ENCODE assay signal across 21 mouse cellular contexts in genomic region chr17:70790801-70791200, GRCm38 (mm10).
"Had no signal": no experiment of that assay in that cellular context is flagged by ENCODE, and none has a peak within 500 bp of the region (broad histone marks: within the 10 kb centered on the region; RNA-seq: fewer than 3 reads in every experiment).

No protein-coding gene starts in this region.

- H3K9ac ChIP-seq: embryonic facial prominence, embryonic 12.5 days; embryonic facial prominence, embryonic 13.5 days; embryonic facial prominence, embryonic 15.5 days; forebrain, embryonic 12.5 days; forebrain, embryonic 13.5 days; forebrain, postnatal 0 days had no signal

- H3K4me2 ChIP-seq: embryonic facial prominence, embryonic 12.5 days; embryonic facial prominence, embryonic 13.5 days; embryonic facial prominence, embryonic 15.5 days; forebrain, embryonic 12.5 days; forebrain, embryonic 13.5 days; heart, embryonic 11.5 days had no signal

- H3K36me3 ChIP-seq: embryonic facial prominence, embryonic 10.5 days; embryonic facial prominence, embryonic 12.5 days; embryonic facial prominence, embryonic 13.5 days; embryonic facial prominence, embryonic 15.5 days; forebrain, embryonic 10.5 days; forebrain, embryonic 12.5 days; heart, embryonic 10.5 days had no signal

- DNase-seq: cerebellum, postnatal 10 days; embryo, embryonic 11 days; forebrain, postnatal 0 days; gastrocnemius, adult 2 months; gastrocnemius, postnatal 10 days; gastrocnemius, postnatal 14 days; gastrocnemius, postnatal 25 days; gastrocnemius, postnatal 36 days; heart, adult 18-20 months; heart, adult 2 months had no signal

- H3K4me3 ChIP-seq: embryonic facial prominence, embryonic 10.5 days; embryonic facial prominence, embryonic 12.5 days; embryonic facial prominence, embryonic 13.5 days; embryonic facial prominence, embryonic 15.5 days; erythroblast, embryonic 14.5 days; forebrain, embryonic 10.5 days; forebrain, embryonic 12.5 days; forebrain, embryonic 13.5 days; gastrocnemius, adult 2 months; heart, adult 2 months; heart, embryonic 10.5 days had no signal

- H3K9me3 ChIP-seq: embryonic facial prominence, embryonic 10.5 days; embryonic facial prominence, embryonic 12.5 days; embryonic facial prominence, embryonic 13.5 days; embryonic facial prominence, embryonic 15.5 days; forebrain, embryonic 10.5 days; forebrain, embryonic 12.5 days; forebrain, embryonic 13.5 days; heart, embryonic 10.5 days had no signal

- H3K27me3 ChIP-seq: embryonic facial prominence, embryonic 12.5 days; embryonic facial prominence, embryonic 13.5 days; embryonic facial prominence, embryonic 15.5 days; forebrain, embryonic 12.5 days; forebrain, embryonic 13.5 days had no signal

- ATAC-seq: forebrain, embryonic 13.5 days; forebrain, embryonic 14.5 days had no signal

- H3K27ac ChIP-seq: embryonic facial prominence, embryonic 10.5 days; embryonic facial prominence, embryonic 12.5 days; embryonic facial prominence, embryonic 13.5 days; embryonic facial prominence, embryonic 15.5 days; forebrain, embryonic 10.5 days; forebrain, embryonic 12.5 days; forebrain, embryonic 13.5 days; gastrocnemius, adult 2 months; heart, adult 2 months; heart, embryonic 10.5 days had no signal
